Mouse (Mus musculus) cortical plate, adult 2 months (tissue): ENCODE data around the gene Hivep3.

Experiments used
- CTCF ChIP-seq: fragments of 200-500 bp; IDR thresholded peaks from 2 replicates; pipeline ENCODE4 v1.5.1; 2011; ENCODE audit warnings: mild to moderate bottlenecking, control low read depth, low read length; ENCODE audit not compliant: insufficient read depth; ENCODE audit errors: extremely low read depth
- POLR2A ChIP-seq: fragments of 200-500 bp; IDR thresholded peaks from 2 replicates; pipeline ENCODE4 v1.6.1; 2011; ENCODE audit warnings: mild to moderate bottlenecking, low read length, control low read depth; ENCODE audit not compliant: insufficient read depth; ENCODE audit errors: extremely low read depth

- TF ChIP-seq POLR2A (no peak), CTCF (no peak)
These were observed 272.5 kb downstream of the Hivep3 start for GRCm38 (mm10) chr4:120006046-120006445.
